Mouse (Mus musculus) kidney, embryonic 16.5 days (tissue): Measurements from ENCODE around the gene Txn1. TPM values are rescaled to one million over a fixed set of nuclear protein-coding genes. Genes with fewer than 3 reads are reported as not detected.
A peak's percentile ranks its signal among the peaks of the same experiment; 100 is the strongest.

Experiments
- ATAC-seq: fragments of 200-750 bp; cut with Nextera tagmentation; 2 replicates; pipeline ENCODE4 v1.8.0; 2017; ENCODE audit warnings: moderate TSS enrichment; ENCODE audit not compliant: low FRiP score, low TSS enrichment
- H3K27ac ChIP-seq: fragments of 300-500 bp; sonication (generic); 2 replicates; pipeline ENCODE4 v1.5.1; 2014; ENCODE audit warnings: low read length
- H3K27me3 ChIP-seq: fragments of 300-500 bp; sonication (generic); 2 replicates; pipeline ENCODE4 v1.6.1; 2014; ENCODE audit warnings: low read length, control low read depth, mixed read lengths; ENCODE audit not compliant: insufficient read depth
- H3K36me3 ChIP-seq: fragments of 300-500 bp; sonication (generic); 2 replicates; pipeline ENCODE4 v1.6.1; 2014; ENCODE audit warnings: low read length, control low read depth, mixed read lengths; ENCODE audit not compliant: insufficient read depth
- H3K4me1 ChIP-seq: fragments of 300-500 bp; sonication (generic); 2 replicates; pipeline ENCODE4 v1.6.1; 2014; ENCODE audit warnings: low read length, control low read depth, mixed read lengths; ENCODE audit not compliant: insufficient read depth
- H3K4me2 ChIP-seq: fragments of 300-500 bp; sonication (generic); replicated peaks from 2 replicates; pipeline ENCODE4 v1.6.1; 2014; ENCODE audit warnings: low read depth, low read length
- H3K4me3 ChIP-seq: fragments of 300-500 bp; sonication (generic); 2 replicates; pipeline ENCODE4 v1.5.1; 2014; ENCODE audit warnings: mild to moderate bottlenecking, low read length
- H3K9ac ChIP-seq: fragments of 300-500 bp; sonication (generic); replicated peaks from 2 replicates; pipeline ENCODE4 v1.6.1; 2014; ENCODE audit warnings: low read length
- H3K9me3 ChIP-seq: fragments of 300-500 bp; sonication (generic); 2 replicates; pipeline ENCODE4 v1.6.1; 2016; ENCODE audit warnings: low read length, control low read depth
- WGBS: fragments of 180-500 bp; shearing (Covaris S2); extraction: QIAGEN DNeasy Blood & Tissue Kit; methylation state at CpG from one replicate; pipeline ENCODE4 v1.1.7; 2014; 5-methylcytosine and 5-hydroxymethylcytosine counted together
- polyA plus RNA-seq: library from polyadenylated mRNA; unstranded; fragments of >200 nt; fragmentation: Nextera tagmentation; extraction: Ambion mirVana; gene quantifications from 2 replicates; pipeline ENCODE4 v1.2.1, GENCODE M21; 2015

Txn1 gene
- polyA plus RNA-seq: 426 and 432 TPM in 2 replicates

GRCm38 (mm10) chr4:57956029-57956960 is at the start of gene Txn1:
TSS of gene Txn1 (minus strand) at chr4:57956411.
- Histone ChIP-seq H3K9ac (peak within 1 kb of the TSS; percentile 86), H3K4me2 (peak within 1 kb of the TSS; percentile 81), H3K27ac (peak within 1 kb of the TSS; percentile 99), H3K36me3 (peaks cover 12% of the 10 kb centered on the region), H3K4me3 (peak within 1 kb of the TSS; percentile 87), H3K4me1 (peaks cover 33% of the 10 kb centered on the region), H3K27me3 (0 out of 2 replicates have a peak, but pooled peaks cover 5% of the 10 kb centered on the region), H3K9me3 (no peaks in the 10 kb centered on the region)
- under 1% methylated on average over 70 of the region's 71 CpGs for WGBS
- peak; percentile 99 for ATAC-seq

GRCm38 (mm10) chr4:58003501-58003900 is 47.3 kb upstream of the Txn1 start:
- WGBS: 60% methylated on average over 3 of the region's 3 CpGs
- ATAC-seq: no peak
- H3K9ac ChIP-seq: no peak overlapping the region
- H3K4me2 ChIP-seq: no peak overlapping the region
- no peaks in the 10 kb centered on the region for H3K4me1 ChIP-seq
- no peaks in the 10 kb centered on the region for H3K27me3 ChIP-seq
- no peaks in the 10 kb centered on the region for H3K36me3 ChIP-seq
- no peak overlapping the region for H3K4me3 ChIP-seq
- H3K27ac ChIP-seq: no peak overlapping the region
- no peaks in the 10 kb centered on the region for H3K9me3 ChIP-seq

- WGBS: 91% methylated on average over 1 of the region's 1 CpGs
- Histone ChIP-seq H3K4me2 (no peak overlapping the region), H3K4me1 (no peaks in the 10 kb centered on the region), H3K9ac (no peak overlapping the region), H3K36me3 (no peaks in the 10 kb centered on the region), H3K27ac (no peak overlapping the region), H3K9me3 (no peaks in the 10 kb centered on the region), H3K27me3 (no peaks in the 10 kb centered on the region), H3K4me3 (no peak overlapping the region)
- no peak for ATAC-seq
Observed at GRCm38 (mm10) chr4:57991425-57991824, 35.2 kb upstream of the Txn1 start.

GRCm38 (mm10) chr4:57974400-57975117 is 18.3 kb upstream of the Txn1 start:
- ATAC-seq: no peak
- H3K4me3 ChIP-seq: no peak overlapping the region
- no peaks in the 10 kb centered on the region for H3K9me3 ChIP-seq
- 90% methylated on average over 6 of the region's 6 CpGs for WGBS
- H3K27ac ChIP-seq: no peak overlapping the region
- no peak overlapping the region for H3K4me2 ChIP-seq
- no peak overlapping the region for H3K9ac ChIP-seq
- H3K36me3 ChIP-seq: no peaks in the 10 kb centered on the region
- no peaks in the 10 kb centered on the region for H3K4me1 ChIP-seq
- H3K27me3 ChIP-seq: no peaks in the 10 kb centered on the region

- Histone ChIP-seq H3K27ac (no peak overlapping the region), H3K27me3 (no peaks in the 10 kb centered on the region), H3K4me3 (no peak overlapping the region), H3K4me2 (no peak overlapping the region), H3K4me1 (no peaks in the 10 kb centered on the region), H3K9ac (no peak overlapping the region), H3K36me3 (no peaks in the 10 kb centered on the region), H3K9me3 (no peaks in the 10 kb centered on the region)
- 82% methylated on average over 6 of the region's 6 CpGs for WGBS
- no peak for ATAC-seq
Observed at GRCm38 (mm10) chr4:57973592-57974268, 17.5 kb upstream of the Txn1 start.

GRCm38 (mm10) chr4:57970285-57970684 is 14.1 kb upstream of the Txn1 start:
- Histone ChIP-seq H3K27ac (no peak overlapping the region), H3K4me2 (no peak overlapping the region), H3K27me3 (no peaks in the 10 kb centered on the region), H3K4me3 (no peak overlapping the region), H3K9ac (no peak overlapping the region), H3K4me1 (no peaks in the 10 kb centered on the region), H3K36me3 (no peaks in the 10 kb centered on the region), H3K9me3 (no peaks in the 10 kb centered on the region)
- ATAC-seq: no peak

- Histone ChIP-seq H3K36me3 (no peaks in the 10 kb centered on the region), H3K4me1 (no peaks in the 10 kb centered on the region), H3K4me3 (no peak overlapping the region), H3K4me2 (no peak overlapping the region), H3K27me3 (no peaks in the 10 kb centered on the region), H3K9ac (no peak overlapping the region), H3K27ac (no peak overlapping the region), H3K9me3 (no peaks in the 10 kb centered on the region)
- whole genome bisulfite sequencing: 53% methylated on average over 3 of the region's 3 CpGs
- ATAC-seq: no peak
Observed at GRCm38 (mm10) chr4:57967195-57967594, 11.0 kb upstream of the Txn1 start.

- H3K27me3 ChIP-seq: no peaks in the 10 kb centered on the region
- no peaks in the 10 kb centered on the region for H3K9me3 ChIP-seq
- no peaks in the 10 kb centered on the region for H3K36me3 ChIP-seq
- no peaks in the 10 kb centered on the region for H3K4me1 ChIP-seq
- no peak for ATAC-seq
- H3K4me2 ChIP-seq: no peak overlapping the region
- no peak overlapping the region for H3K27ac ChIP-seq
- H3K4me3 ChIP-seq: no peak overlapping the region
- WGBS: 92% methylated on average over 4 of the region's 4 CpGs
- no peak overlapping the region for H3K9ac ChIP-seq
Observed at GRCm38 (mm10) chr4:57965516-57965915, 9.3 kb upstream of the Txn1 start.

GRCm38 (mm10) chr4:57964143-57964542 is 7.9 kb upstream of the Txn1 start:
- no peaks in the 10 kb centered on the region for H3K36me3 ChIP-seq
- H3K27me3 ChIP-seq: no peaks in the 10 kb centered on the region
- H3K27ac ChIP-seq: no peak overlapping the region
- no peak for ATAC-seq
- no peaks in the 10 kb centered on the region for H3K9me3 ChIP-seq
- H3K4me2 ChIP-seq: no peak overlapping the region
- no peak overlapping the region for H3K9ac ChIP-seq
- no peak overlapping the region for H3K4me3 ChIP-seq
- 74% methylated on average over 1 of the region's 1 CpGs for WGBS
- H3K4me1 ChIP-seq: no peaks in the 10 kb centered on the region
